Mouse (Mus musculus): Measurements from ENCODE around the gene Ccdc182. TPM values are rescaled to one million over a fixed set of nuclear protein-coding genes. Genes with fewer than 3 reads are reported as not detected.

Gene Ccdc182
- polyA plus RNA-seq, 1 experiment from 2014 or later = 0.10 TPM

- Histone ChIP-seq H3K27me3 (replicated peaks) (peaks cover 49% of the 10 kb centered on the region), H3K36me3 (no peaks in the 10 kb centered on the region)
These were observed 29.0 kb upstream of the Ccdc182 start for GRCm38 (mm10) chr11:88264889-88265288.

GRCm38 (mm10) chr11:88266311-88266710 lies 27.5 kb upstream of the Ccdc182 start:
- WGBS (ENCODE audit: insufficient replicate concordance) = 58% methylated on average over 6 of the region's 6 CpGs
- H3K4me1 ChIP-seq = no peaks in the 10 kb centered on the region
- no peak for ATAC-seq
- no peaks in the 10 kb centered on the region for H3K36me3 ChIP-seq
- H3K4me3 ChIP-seq = no peak overlapping the region
- no peaks in the 10 kb centered on the region for H3K9me3 ChIP-seq (replicated peaks)
- no peak overlapping the region for H3K27ac ChIP-seq
- H3K9ac ChIP-seq = no peak overlapping the region
- H3K4me2 ChIP-seq = no peak overlapping the region
- peaks cover 49% of the 10 kb centered on the region for H3K27me3 ChIP-seq (replicated peaks)

More at GRCm38 (mm10) chr11:88264889-88265288, 29.0 kb upstream of the Ccdc182 start:
- ATAC-seq = no peak
- no peak overlapping the region for H3K4me2 ChIP-seq
- H3K27ac ChIP-seq = no peak overlapping the region
- no peak overlapping the region for H3K4me3 ChIP-seq
- H3K4me1 ChIP-seq = no peaks in the 10 kb centered on the region
- 73% methylated on average over 5 of the region's 5 CpGs for WGBS (ENCODE audit: insufficient replicate concordance)
- H3K9me3 ChIP-seq (replicated peaks) = peaks cover 2% of the 10 kb centered on the region; the same call in 1 of the 2 replicates
- no peak overlapping the region for H3K9ac ChIP-seq

DNA sequence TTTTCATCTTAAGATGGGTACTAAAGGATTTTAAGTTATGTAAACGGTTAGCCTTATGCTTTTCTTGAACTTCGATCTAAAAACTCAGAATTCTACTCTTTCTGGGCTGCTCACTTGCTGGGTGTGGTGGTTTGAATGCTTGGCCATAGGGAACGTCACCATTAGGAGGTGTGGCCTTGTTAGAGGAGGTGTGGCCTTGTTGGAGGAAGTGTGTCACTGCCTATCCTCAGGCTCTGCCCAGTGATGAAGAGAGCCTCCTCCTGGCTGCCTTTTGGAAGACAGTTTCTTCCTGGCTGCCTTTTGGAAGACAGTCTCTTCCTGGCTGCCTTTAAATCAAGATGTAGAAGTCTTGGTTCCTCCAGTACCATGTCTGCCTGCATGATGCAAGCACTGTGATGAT lies 22.0 kb upstream of the Ccdc182 start:
- H3K9me3 ChIP-seq (replicated peaks) = no peaks in the 10 kb centered on the region
- H3K4me3 ChIP-seq = no peak overlapping the region
- no peak overlapping the region for H3K27ac ChIP-seq
- peaks cover 74% of the 10 kb centered on the region for H3K27me3 ChIP-seq (replicated peaks)
- no peak overlapping the region for H3K4me2 ChIP-seq
- WGBS (ENCODE audit: insufficient replicate concordance) = 31% methylated on average over 3 of the region's 3 CpGs
- no peak overlapping the region for H3K9ac ChIP-seq
- no peaks in the 10 kb centered on the region for H3K4me1 ChIP-seq
- no peak for ATAC-seq
- no peaks in the 10 kb centered on the region for H3K36me3 ChIP-seq

DNA sequence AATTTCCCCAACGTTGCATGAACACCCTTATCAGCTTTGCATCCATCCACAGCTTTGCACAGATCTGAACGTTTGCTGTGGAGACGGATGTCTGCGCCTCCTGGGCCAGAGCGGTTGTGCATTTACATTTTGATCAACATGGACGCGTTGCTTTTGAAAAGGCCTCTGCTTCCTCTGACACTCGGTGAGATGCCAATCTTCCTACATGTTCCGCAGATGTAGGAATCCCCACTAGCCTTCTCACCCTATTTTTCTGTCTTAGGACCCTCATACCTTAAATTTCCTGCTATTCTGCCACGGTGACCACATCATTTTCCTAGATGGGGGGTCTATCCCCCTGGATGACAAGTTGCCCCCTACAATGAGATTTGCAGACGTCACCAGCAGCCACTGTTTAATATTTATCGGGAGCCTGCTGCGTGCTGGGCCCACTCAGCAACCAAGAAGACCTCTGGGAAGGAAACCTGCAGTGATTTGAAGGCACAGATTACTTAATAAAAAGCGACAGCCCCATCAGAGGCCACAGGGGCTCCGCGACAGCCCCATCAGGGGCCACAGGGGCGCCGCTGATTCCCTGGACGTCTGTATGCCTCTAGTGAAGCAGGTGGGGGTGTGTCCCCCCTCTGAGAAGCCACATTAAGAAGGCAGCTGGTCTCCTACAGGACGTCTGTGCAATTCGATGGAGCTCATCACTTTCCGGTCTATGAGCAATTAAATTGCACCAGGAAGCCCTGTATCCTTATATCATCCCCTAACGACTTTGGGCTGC lies 19.6 kb upstream of the Ccdc182 start:
- peaks cover 58% of the 10 kb centered on the region for H3K27me3 ChIP-seq (replicated peaks)
- H3K9ac ChIP-seq = no peak overlapping the region
- no peaks in the 10 kb centered on the region for H3K9me3 ChIP-seq (replicated peaks)
- H3K36me3 ChIP-seq = no peaks in the 10 kb centered on the region
- no peak overlapping the region for H3K4me3 ChIP-seq
- H3K27ac ChIP-seq = no peak overlapping the region
- 58% methylated on average over 23 of the region's 23 CpGs for WGBS (ENCODE audit: insufficient replicate concordance)
- H3K4me2 ChIP-seq = no peak overlapping the region
- no peak for ATAC-seq
- no peaks in the 10 kb centered on the region for H3K4me1 ChIP-seq

- Histone ChIP-seq H3K27ac (no peak overlapping the region), H3K4me1 (no peaks in the 10 kb centered on the region), H3K9ac (no peak overlapping the region), H3K4me3 (no peak overlapping the region), H3K36me3 (no peaks in the 10 kb centered on the region), H3K27me3 (replicated peaks) (peaks cover 51% of the 10 kb centered on the region), H3K9me3 (replicated peaks) (no peaks in the 10 kb centered on the region), H3K4me2 (no peak overlapping the region)
- ATAC-seq = no peak
- 47% methylated on average over 13 of the region's 13 CpGs for WGBS (ENCODE audit: insufficient replicate concordance)
These were observed 18.9 kb upstream of the Ccdc182 start for GRCm38 (mm10) chr11:88274901-88275498.

GRCm38 (mm10) chr11:88275949-88276348 lies 17.9 kb upstream of the Ccdc182 start:
- no peak overlapping the region for H3K4me2 ChIP-seq
- no peaks in the 10 kb centered on the region for H3K9me3 ChIP-seq (replicated peaks)
- ATAC-seq = no peak
- no peaks in the 10 kb centered on the region for H3K4me1 ChIP-seq
- H3K4me3 ChIP-seq = no peak overlapping the region
- H3K9ac ChIP-seq = no peak overlapping the region
- no peak overlapping the region for H3K27ac ChIP-seq
- WGBS (ENCODE audit: insufficient replicate concordance) = 65% methylated on average over 6 of the region's 6 CpGs
- no peaks in the 10 kb centered on the region for H3K36me3 ChIP-seq
- H3K27me3 ChIP-seq (replicated peaks) = peaks cover 46% of the 10 kb centered on the region

DNA sequence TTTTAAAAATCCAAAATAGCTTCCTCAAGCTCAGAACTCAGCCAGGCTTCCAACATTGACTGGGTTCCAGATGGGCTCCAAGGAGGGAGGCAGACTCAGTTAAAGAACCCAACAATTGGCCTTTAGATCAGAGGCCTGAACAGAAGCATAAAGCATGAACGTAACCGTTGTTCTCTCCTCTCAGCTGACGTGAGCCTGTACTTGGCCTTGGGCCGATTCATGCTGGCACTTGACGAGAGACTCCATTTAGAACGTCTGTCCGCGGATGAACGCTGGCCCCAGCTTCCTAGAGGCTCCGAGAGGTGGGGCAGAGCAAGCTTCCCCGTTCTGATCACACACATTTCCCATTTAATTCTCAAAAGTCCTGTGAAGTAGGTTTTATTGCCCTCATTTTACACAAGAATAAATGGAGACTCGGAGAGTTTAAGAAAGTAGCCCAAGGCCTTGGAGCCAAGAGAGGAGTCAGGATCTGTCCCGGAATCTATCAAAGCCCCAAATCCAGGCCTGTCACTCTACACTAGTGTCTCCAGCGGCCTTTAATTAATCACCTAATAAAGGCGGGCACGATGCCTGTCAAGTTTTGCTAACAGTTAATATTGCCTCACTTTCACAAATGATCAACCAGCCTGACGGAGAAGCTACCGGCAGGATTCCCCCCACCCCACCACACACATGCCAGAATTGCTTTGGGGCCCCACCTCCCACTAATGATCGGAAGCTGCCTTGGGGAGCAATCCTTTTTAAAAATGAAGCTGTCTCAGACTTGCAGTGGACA lies 17.1 kb upstream of the Ccdc182 start:
- H3K4me2 ChIP-seq = no peak overlapping the region
- no peak overlapping the region for H3K27ac ChIP-seq
- 71% methylated on average over 19 of the region's 19 CpGs for WGBS (ENCODE audit: insufficient replicate concordance)
- ATAC-seq = no peak
- no peaks in the 10 kb centered on the region for H3K4me1 ChIP-seq
- H3K4me3 ChIP-seq = no peak overlapping the region
- no peaks in the 10 kb centered on the region for H3K36me3 ChIP-seq
- H3K9ac ChIP-seq = no peak overlapping the region
- H3K27me3 ChIP-seq (replicated peaks) = peaks cover 42% of the 10 kb centered on the region
- H3K9me3 ChIP-seq (replicated peaks) = 0 out of 2 replicates have a peak, but pooled peaks cover under 1% of the 10 kb centered on the region

DNA sequence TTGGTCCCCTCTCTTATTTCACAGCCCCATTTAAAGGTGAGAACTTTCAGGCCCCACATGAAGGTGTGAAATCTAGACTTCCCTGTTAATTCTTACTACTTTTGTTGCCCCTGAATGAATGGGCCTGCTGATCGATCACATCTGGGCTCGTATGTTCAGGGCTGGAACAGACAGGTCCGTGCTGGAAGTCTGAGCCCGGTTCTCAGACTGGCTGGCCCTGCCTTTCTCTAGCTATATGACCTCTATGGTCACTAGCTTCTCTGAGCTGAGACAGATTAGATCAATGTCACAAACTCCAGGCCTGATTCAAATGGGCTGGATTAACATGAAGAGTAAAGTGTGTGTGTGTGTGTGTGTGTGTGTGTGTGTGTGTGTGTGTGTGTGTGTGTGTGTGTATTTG lies 14.9 kb upstream of the Ccdc182 start:
- H3K4me1 ChIP-seq = no peaks in the 10 kb centered on the region
- no peaks in the 10 kb centered on the region for H3K36me3 ChIP-seq
- H3K9ac ChIP-seq = no peak overlapping the region
- 44% methylated on average over 4 of the region's 4 CpGs for WGBS (ENCODE audit: insufficient replicate concordance)
- ATAC-seq = no peak
- no peak overlapping the region for H3K27ac ChIP-seq
- H3K27me3 ChIP-seq (replicated peaks) = peaks cover 27% of the 10 kb centered on the region
- H3K4me3 ChIP-seq = no peak overlapping the region
- H3K4me2 ChIP-seq = no peak overlapping the region
- peaks cover 9% of the 10 kb centered on the region; the same call in 1 of the 2 replicates for H3K9me3 ChIP-seq (replicated peaks)

DNA sequence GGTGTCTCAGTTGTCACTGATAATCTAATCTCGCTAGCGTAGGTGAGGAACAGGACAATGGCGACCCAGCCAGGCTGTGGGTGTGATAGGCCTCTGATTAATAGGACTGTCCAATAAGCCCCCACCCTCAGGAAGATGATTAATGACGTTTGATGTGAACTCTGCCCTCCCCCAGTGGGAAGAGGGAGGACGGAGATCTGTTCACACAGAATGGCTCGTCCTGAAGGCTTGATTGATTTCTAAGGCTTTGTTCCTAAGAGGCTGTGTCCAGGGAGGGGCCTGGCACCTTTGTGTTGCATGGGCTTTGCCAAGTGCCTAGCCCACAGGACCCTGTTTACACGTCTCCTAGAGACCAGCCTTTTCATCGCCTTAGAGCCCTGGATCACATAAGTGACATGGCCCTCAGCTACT lies 13.4 kb upstream of the Ccdc182 start:
- H3K4me2 ChIP-seq = no peak overlapping the region
- peaks cover 9% of the 10 kb centered on the region; the same call in 1 of the 2 replicates for H3K9me3 ChIP-seq (replicated peaks)
- H3K9ac ChIP-seq = no peak overlapping the region
- H3K36me3 ChIP-seq = no peaks in the 10 kb centered on the region
- H3K4me3 ChIP-seq = no peak overlapping the region
- H3K27me3 ChIP-seq (replicated peaks) = peaks cover 12% of the 10 kb centered on the region
- 44% methylated on average over 8 of the region's 8 CpGs for WGBS (ENCODE audit: insufficient replicate concordance)
- no peak overlapping the region for H3K27ac ChIP-seq
- H3K4me1 ChIP-seq = no peaks in the 10 kb centered on the region
- no peak for ATAC-seq

GRCm38 (mm10) chr11:88281428-88282119 lies 12.3 kb upstream of the Ccdc182 start:
- Histone ChIP-seq H3K9me3 (replicated peaks) (peaks cover 9% of the 10 kb centered on the region; the same call in 1 of the 2 replicates), H3K4me1 (no peaks in the 10 kb centered on the region), H3K36me3 (no peaks in the 10 kb centered on the region), H3K4me3 (no peak overlapping the region), H3K4me2 (no peak overlapping the region), H3K9ac (no peak overlapping the region), H3K27ac (no peak overlapping the region), H3K27me3 (replicated peaks) (peaks cover under 1% of the 10 kb centered on the region; the same call in 1 of the 2 replicates)
- ATAC-seq = no peak
- 68% methylated on average over 8 of the region's 8 CpGs for WGBS (ENCODE audit: insufficient replicate concordance)

- Histone ChIP-seq H3K27ac (no peak overlapping the region), H3K4me3 (no peak overlapping the region), H3K27me3 (replicated peaks) (no peaks in the 10 kb centered on the region), H3K9me3 (replicated peaks) (peaks cover 9% of the 10 kb centered on the region; the same call in 1 of the 2 replicates), H3K4me1 (no peaks in the 10 kb centered on the region), H3K4me2 (no peak overlapping the region), H3K9ac (no peak overlapping the region), H3K36me3 (no peaks in the 10 kb centered on the region)
- ATAC-seq = no peak
- 88% methylated on average over 2 of the region's 2 CpGs for WGBS (ENCODE audit: insufficient replicate concordance)
These were observed 11.3 kb upstream of the Ccdc182 start for GRCm38 (mm10) chr11:88282516-88282915.
